Mouse (Mus musculus): ENCODE results near the gene Homez.

GRCm38 (mm10) chr14:54893651-54894181 lies 23.0 kb upstream of the Homez start:
- TF ChIP-seq CHD2 (IDR thresholded peaks at IDR 0.05; ENCODE audit: low read depth, low read length): peak; percentile 95
- no peak for TF ChIP-seq ZNF384 (IDR thresholded peaks at IDR 0.05; ENCODE audit: low read depth, low read length)

Measured in ES-E14 (cell line).